Mouse (Mus musculus) hindbrain, embryonic 11.5 days (tissue): ENCODE results near the gene Pdzrn3. TPM values are rescaled to one million over a fixed set of nuclear protein-coding genes. Genes with fewer than 3 reads are reported as not detected.

ENCODE experiments used
- ATAC-seq: fragments of 200-750 bp; cut with Nextera tagmentation; 2 replicates; pipeline ENCODE4 v1.8.0; 2017; ENCODE audit warnings: mild to moderate bottlenecking, moderate TSS enrichment, moderate library complexity; ENCODE audit not compliant: low FRiP score
- DNase-seq: peaks from one replicate; pipeline ENCODE4 v3.0.0-alpha.2; 2015; ENCODE audit warnings: low spot score
- H3K27ac ChIP-seq: fragments of 300-500 bp; sonication (generic); 2 replicates; pipeline ENCODE4 v1.5.1; 2014; ENCODE audit warnings: mild to moderate bottlenecking, low read depth, low read length
- H3K27me3 ChIP-seq: fragments of 300-500 bp; sonication (generic); 2 replicates; pipeline ENCODE4 v1.6.1; 2014; ENCODE audit warnings: mild to moderate bottlenecking, low read length, moderate library complexity, mixed read lengths; ENCODE audit not compliant: control insufficient read depth, insufficient read depth
- H3K36me3 ChIP-seq: fragments of 300-500 bp; sonication (generic); 2 replicates; pipeline ENCODE4 v1.6.1; 2014; ENCODE audit warnings: mild to moderate bottlenecking, low read length, moderate library complexity, mixed read lengths; ENCODE audit not compliant: control insufficient read depth, insufficient read depth
- H3K4me1 ChIP-seq: fragments of 300-500 bp; sonication (generic); replicated peaks from 2 replicates; pipeline ENCODE4 v1.6.1; 2014; ENCODE audit warnings: low read length, mixed read lengths; ENCODE audit not compliant: control insufficient read depth, insufficient read depth
- H3K4me2 ChIP-seq: fragments of 300-500 bp; sonication (generic); replicated peaks from 2 replicates; pipeline ENCODE4 v1.6.1; 2014; ENCODE audit warnings: mild to moderate bottlenecking, low read depth, low read length
- H3K4me3 ChIP-seq: fragments of 300-500 bp; sonication (generic); 2 replicates; pipeline ENCODE4 v1.5.1; 2014; ENCODE audit warnings: low read depth, low read length
- H3K9ac ChIP-seq: fragments of 300-500 bp; sonication (generic); 2 replicates; pipeline ENCODE4 v1.6.1; 2014; ENCODE audit warnings: low read depth, low read length
- H3K9me3 ChIP-seq: fragments of 300-500 bp; sonication (generic); 2 replicates; pipeline ENCODE4 v1.6.1; 2016; ENCODE audit warnings: low read length; ENCODE audit not compliant: control insufficient read depth
- WGBS: fragments of 180-500 bp; shearing (Covaris S2); extraction: QIAGEN DNeasy Blood & Tissue Kit; methylation state at CpG from one replicate; pipeline ENCODE4 v1.1.7; 2014; 5-methylcytosine and 5-hydroxymethylcytosine counted together
- polyA plus RNA-seq: library from polyadenylated mRNA; unstranded; fragments of >200 nt; fragmentation: Nextera tagmentation; extraction: Ambion mirVana; gene quantifications from 2 replicates; pipeline ENCODE4 v1.2.1, GENCODE M21; 2014

Pdzrn3 gene
- polyA plus RNA-seq, 1 experiment from 2014 or later, result 20.5 TPM

DNA sequence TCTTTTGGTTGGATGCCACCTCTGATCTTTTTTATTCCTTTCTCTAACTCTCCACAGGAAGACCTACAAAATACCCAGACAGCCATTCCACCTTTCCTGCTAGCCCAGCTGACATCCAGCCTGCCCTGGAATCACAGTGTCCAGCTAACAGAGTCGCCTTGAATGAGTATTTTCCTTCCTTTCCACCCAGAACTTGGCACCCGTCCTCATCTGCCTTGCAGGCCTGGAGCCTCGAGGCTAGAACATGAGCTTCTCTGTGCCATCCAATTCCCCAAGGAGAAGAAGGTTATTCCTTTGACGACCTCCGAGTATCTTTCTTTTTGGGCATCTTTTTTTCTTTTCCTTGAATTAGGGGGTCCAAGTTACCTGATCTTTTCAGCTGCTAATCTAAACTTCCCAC lies 181.8 kb downstream of the Pdzrn3 start:
- Histone ChIP-seq H3K4me2 (no peak overlapping the region), H3K9ac (no peak overlapping the region), H3K36me3 (no peaks in the 10 kb centered on the region), H3K27ac (no peak overlapping the region), H3K4me1 (peaks cover 7% of the 10 kb centered on the region; the same call in 1 of the 2 replicates), H3K4me3 (no peak overlapping the region), H3K27me3 (no peaks in the 10 kb centered on the region), H3K9me3 (no peaks in the 10 kb centered on the region)
- WGBS, result 69% methylated on average over 5 of the region's 5 CpGs
- DNase-seq, result no peak
- ATAC-seq, result no peak

DNA sequence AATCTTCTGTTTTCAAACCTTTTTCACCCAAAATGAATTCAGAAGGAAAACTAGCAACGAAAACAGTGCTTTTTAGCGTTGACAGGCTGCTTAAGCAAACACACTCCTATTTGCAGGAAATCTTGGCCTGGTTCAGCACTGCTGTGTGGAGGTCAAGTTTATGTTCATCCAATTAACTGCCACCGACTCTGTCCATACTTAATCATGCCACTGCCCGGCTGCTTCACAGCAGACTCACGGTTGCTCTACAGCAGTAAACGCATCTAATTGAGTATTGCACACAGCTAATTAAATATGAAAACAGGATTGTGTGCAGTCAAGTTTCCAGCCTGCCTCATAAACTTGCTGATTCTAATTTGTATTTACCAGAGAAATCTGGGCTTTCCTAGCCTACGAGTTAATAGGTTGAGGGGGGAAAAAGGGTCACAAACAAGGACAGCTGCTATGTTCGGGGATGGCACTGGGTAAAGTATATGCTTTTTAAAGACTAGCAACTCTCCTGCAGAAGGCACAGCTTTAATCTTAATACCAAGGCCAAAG lies 183.2 kb downstream of the Pdzrn3 start:
- Histone ChIP-seq H3K27me3 (no peaks in the 10 kb centered on the region), H3K4me3 (no peak overlapping the region), H3K9ac (no peak overlapping the region), H3K4me1 (peaks cover 4% of the 10 kb centered on the region; the same call in 1 of the 2 replicates), H3K4me2 (no peak overlapping the region), H3K36me3 (no peaks in the 10 kb centered on the region), H3K27ac (no peak overlapping the region), H3K9me3 (no peaks in the 10 kb centered on the region)
- no peak for DNase-seq
- ATAC-seq, result no peak
- WGBS, result 62% methylated on average over 8 of the region's 8 CpGs

DNA sequence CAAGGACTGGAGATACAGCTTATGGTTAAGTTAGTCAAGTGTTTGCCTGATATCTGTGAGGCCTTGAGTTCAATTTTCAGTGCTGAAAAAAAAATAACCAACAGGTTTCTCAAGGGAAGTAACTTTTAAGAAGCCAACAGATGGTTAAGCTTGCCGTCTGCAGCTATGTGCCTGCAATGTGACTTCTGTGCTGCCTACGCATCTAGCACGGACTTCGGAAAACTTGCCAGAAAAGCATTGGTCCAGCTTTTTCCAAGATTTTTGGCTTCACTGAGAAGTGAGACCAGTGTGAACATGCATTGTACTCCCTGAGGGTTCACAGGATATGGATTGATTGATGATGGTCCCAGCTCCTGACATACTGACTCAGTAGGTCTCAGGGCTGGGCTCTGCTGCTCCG lies 186.1 kb downstream of the Pdzrn3 start:
- H3K36me3 ChIP-seq, result no peaks in the 10 kb centered on the region
- H3K4me3 ChIP-seq, result no peak overlapping the region
- H3K4me1 ChIP-seq, result no peaks in the 10 kb centered on the region
- WGBS, result 95% methylated on average over 5 of the region's 5 CpGs
- ATAC-seq (no peak), DNase-seq (no peak)
- no peaks in the 10 kb centered on the region for H3K27me3 ChIP-seq
- H3K9me3 ChIP-seq, result no peaks in the 10 kb centered on the region
- no peak overlapping the region for H3K27ac ChIP-seq
- no peak overlapping the region for H3K9ac ChIP-seq
- no peak overlapping the region for H3K4me2 ChIP-seq

DNA sequence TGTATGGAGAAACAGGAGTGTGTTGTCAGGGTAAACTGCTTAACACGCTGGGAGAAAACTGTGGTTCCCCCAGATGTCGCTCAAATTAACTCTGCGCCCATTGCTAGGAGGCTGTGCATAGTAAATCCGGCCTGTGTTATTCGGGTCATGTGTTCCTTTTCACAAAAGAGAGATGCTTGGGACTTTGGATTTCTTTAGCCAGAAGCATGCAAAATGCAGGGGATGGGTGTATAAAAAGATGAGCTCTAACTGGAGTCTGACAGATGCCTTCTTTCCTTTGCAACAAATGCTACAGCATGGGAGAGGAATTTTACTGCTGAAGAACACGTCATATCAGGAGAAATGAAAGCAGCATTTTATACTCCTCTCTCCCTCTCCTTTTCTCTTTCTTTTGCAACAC lies 190.4 kb downstream of the Pdzrn3 start:
- H3K36me3 ChIP-seq, result no peaks in the 10 kb centered on the region
- H3K4me2 ChIP-seq, result no peak overlapping the region
- DNase-seq (no peak), ATAC-seq (no peak)
- WGBS, result 75% methylated on average over 6 of the region's 6 CpGs
- no peaks in the 10 kb centered on the region for H3K4me1 ChIP-seq
- no peak overlapping the region for H3K9ac ChIP-seq
- no peaks in the 10 kb centered on the region for H3K9me3 ChIP-seq
- H3K27me3 ChIP-seq, result no peaks in the 10 kb centered on the region
- no peak overlapping the region for H3K27ac ChIP-seq
- H3K4me3 ChIP-seq, result no peak overlapping the region

DNA sequence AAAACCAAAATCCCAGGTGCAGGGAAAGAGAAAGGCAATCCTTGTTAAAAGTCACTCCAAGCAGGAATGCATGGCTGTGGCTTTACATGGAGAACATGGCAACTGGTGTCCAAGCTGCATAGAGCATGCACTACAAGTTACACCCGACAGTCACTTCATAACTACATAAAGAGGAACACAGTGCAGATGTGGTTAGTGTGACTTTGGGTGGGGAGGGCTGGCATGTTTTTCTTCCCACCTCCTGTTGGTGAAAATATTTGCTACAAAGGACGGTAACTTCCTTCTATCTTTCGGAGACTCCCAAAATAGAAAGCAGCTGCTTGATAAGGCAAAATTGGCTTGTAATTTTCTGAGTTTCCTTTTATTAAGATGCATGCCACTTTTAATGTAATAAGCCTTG lies 190.8 kb downstream of the Pdzrn3 start:
- Histone ChIP-seq H3K36me3 (no peaks in the 10 kb centered on the region), H3K27ac (no peak overlapping the region), H3K27me3 (no peaks in the 10 kb centered on the region), H3K9me3 (no peaks in the 10 kb centered on the region), H3K9ac (no peak overlapping the region), H3K4me1 (no peaks in the 10 kb centered on the region), H3K4me3 (no peak overlapping the region), H3K4me2 (no peak overlapping the region)
- DNase-seq (no peak), ATAC-seq (no peak)
- WGBS, result 74% methylated on average over 3 of the region's 3 CpGs

DNA sequence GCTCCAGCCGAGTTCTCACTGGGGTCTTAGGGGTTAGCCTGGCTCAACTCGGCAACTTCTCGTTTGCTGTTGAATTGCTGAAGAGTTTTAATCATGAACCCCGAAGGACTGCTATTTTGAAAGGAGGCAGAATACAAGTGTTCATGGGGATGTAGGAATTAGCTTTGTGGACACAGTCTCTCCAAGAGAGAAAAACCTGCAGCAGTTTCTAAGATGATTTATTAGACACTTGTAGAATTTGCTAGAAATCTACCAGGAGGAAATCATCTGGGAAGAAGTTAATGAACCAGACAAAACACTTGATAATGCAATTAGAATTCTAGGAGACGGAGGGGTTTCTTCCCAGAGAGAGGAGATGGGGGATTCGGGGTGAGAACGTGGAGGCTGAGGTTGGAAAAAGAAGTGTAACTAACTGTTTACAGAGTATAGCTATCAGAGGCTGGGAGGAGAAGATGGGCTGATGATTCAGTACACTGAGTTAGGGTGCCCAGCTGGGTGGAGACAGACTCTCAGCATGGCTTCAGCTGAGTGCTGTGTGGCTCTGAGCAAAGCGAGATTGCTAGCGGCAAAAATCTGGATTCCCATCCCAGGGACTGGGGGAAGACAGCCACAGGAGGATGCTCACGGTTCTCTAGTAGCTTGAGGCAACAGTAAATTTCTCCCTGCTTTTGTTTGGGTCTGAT lies 193.5 kb downstream of the Pdzrn3 start:
- Histone ChIP-seq H3K9me3 (no peaks in the 10 kb centered on the region), H3K4me3 (no peak overlapping the region), H3K4me1 (no peaks in the 10 kb centered on the region), H3K27me3 (no peaks in the 10 kb centered on the region), H3K27ac (no peak overlapping the region), H3K4me2 (no peak overlapping the region), H3K9ac (no peak overlapping the region), H3K36me3 (no peaks in the 10 kb centered on the region)
- DNase-seq (no peak), ATAC-seq (no peak)
- 68% methylated on average over 10 of the region's 10 CpGs for WGBS

DNA sequence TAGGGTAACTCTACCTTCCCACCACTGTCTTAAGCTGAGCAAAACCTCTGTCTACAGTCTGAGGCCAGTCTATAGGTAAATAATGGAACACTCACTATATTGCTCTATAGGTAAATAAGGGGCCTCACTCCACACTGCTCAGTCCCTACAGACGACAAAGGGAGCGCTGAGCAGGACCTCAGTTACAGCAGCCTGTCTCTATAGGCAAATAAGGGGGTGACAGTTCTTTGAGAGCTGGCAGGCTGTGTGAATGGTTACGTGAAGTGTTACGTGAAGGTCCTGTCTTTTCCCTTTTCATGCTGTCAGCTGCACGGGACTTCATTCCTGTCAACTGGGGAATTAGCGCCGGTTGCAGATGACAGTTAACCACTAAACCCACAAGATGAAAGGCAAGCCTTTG lies 207.0 kb downstream of the Pdzrn3 start:
- WGBS, result 77% methylated on average over 7 of the region's 7 CpGs
- Histone ChIP-seq H3K4me1 (no peaks in the 10 kb centered on the region), H3K4me3 (no peak overlapping the region), H3K9ac (no peak overlapping the region), H3K4me2 (no peak overlapping the region), H3K27ac (no peak overlapping the region), H3K27me3 (no peaks in the 10 kb centered on the region), H3K9me3 (no peaks in the 10 kb centered on the region), H3K36me3 (no peaks in the 10 kb centered on the region)
- no peak for ATAC-seq
- DNase-seq, result no peak

DNA sequence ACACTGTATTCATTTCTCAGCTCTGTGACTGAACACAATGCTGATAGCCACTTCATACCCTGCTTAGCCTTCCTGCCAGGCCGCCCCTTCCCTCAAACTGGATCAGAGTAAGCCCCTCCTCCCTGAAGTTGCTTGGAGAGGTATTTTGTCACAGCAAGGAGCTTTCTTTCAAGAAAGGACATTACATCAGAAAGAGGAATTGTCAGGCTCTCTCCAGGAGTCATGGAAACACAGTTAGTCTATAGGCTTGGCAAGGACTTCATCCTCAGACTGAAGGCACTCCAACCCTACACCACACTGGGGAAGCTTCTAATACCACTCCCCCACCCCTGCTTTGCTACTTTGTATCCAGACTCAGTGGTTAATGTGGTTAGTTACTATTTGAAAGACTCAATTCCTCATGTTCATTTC lies 224.2 kb downstream of the Pdzrn3 start:
- Histone ChIP-seq H3K36me3 (peaks cover 10% of the 10 kb centered on the region; the same call in 1 of the 2 replicates), H3K4me2 (no peak overlapping the region), H3K9ac (no peak overlapping the region), H3K4me1 (no peaks in the 10 kb centered on the region), H3K4me3 (no peak overlapping the region), H3K27ac (no peak overlapping the region), H3K9me3 (no peaks in the 10 kb centered on the region), H3K27me3 (no peaks in the 10 kb centered on the region)
- WGBS, result 75% methylated on average over 1 of the region's 1 CpGs
- ATAC-seq (no peak), DNase-seq (no peak)

DNA sequence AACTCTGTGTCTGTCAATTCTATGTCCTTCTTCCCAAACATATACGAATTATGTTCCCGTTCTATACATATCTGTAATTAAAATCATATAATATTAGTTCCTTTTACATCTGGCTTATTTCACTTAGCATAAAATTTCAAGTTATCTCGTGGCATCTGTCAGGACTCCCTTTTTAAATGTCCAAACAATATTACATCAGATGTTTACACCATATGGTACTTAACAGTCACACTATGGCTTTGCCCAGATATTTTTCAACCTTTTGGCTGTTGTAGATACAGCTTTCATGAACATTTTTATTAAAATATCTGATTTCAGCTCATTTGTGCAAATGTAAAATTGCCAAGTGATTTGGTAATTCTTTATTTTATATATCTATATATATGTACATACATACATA lies 242.3 kb downstream of the Pdzrn3 start:
- Histone ChIP-seq H3K9me3 (no peaks in the 10 kb centered on the region), H3K4me1 (no peaks in the 10 kb centered on the region), H3K4me3 (no peak overlapping the region), H3K36me3 (no peaks in the 10 kb centered on the region), H3K4me2 (no peak overlapping the region), H3K27me3 (no peaks in the 10 kb centered on the region), H3K27ac (no peak overlapping the region), H3K9ac (no peak overlapping the region)
- no peak for ATAC-seq
- no peak for DNase-seq
- WGBS, result 83% methylated on average over 3 of the region's 3 CpGs
